Mouse (Mus musculus): ENCODE data around the gene Thrap3.
"Not testable (repeated sequence)": the region's sequence is repeated elsewhere in the genome, so short reads cannot be mapped to it uniquely, and the experiment has no call there.

Thrap3 gene

DNA sequence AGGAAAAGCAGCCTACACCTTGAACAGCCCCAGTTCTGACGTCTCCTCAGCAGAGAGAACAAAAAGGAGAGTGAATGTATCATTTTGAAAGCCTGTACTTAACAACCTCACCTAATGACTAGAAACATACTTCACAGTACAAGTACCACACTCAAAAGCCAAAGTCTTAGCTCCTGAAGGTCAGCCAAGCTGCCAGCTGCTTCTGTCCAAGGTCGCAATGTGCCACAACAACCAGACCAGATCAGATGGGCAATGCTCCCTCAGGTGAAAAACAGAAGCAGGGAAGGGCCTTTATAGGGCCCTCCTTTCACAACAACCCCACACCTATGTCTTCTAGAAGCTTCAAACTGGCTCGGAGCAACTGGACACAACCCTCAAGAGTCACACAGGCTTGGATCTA, 36.5 kb downstream of the Thrap3 start:
- DNase-seq (ENCODE audit: low read depth, low spot score): no peak

GRCm38 (mm10) chr4:126165092-126165491, 37.5 kb downstream of the Thrap3 start:
- DNase-seq (ENCODE audit: low read depth, low spot score): not testable (repeated sequence)

DNA sequence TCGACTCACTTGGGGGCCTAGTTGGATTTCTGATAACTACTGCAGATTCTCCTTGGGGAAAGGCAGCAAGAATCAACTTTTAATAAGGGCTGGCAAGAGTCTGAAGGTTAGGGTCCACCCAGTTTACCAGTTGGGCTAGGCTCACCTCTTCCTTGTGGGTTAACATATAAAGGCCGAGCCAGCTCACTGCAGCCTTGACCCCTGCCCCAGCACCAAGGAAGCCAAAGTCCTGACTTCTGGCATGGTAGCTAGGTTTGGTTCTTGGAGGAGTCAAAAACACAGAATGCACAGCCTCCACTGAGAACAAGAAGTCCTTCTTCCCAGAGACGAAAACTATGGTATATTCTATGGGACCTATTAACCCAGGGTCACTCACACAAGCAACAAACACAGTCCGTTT, 38.9 kb downstream of the Thrap3 start:
- DNase-seq (ENCODE audit: low read depth, low spot score): no peak

- DNase-seq (ENCODE audit: low read depth, low spot score): peak; percentile 40
Measured at GRCm38 (mm10) chr4:126163067-126163659, 39.4 kb downstream of the Thrap3 start, which contains the start of gene Sh3d21. Gene Sh3d21, minus strand, starts transcription at chr4:126163491.

GRCm38 (mm10) chr4:126162544-126163066, 40.0 kb downstream of the Thrap3 start:
- DNase-seq (ENCODE audit: low read depth, low spot score): peak; percentile 86

GRCm38 (mm10) chr4:126161986-126162385, 40.6 kb downstream of the Thrap3 start:
- DNase-seq (ENCODE audit: low read depth, low spot score): no peak

GRCm38 (mm10) chr4:126161456-126161855, 41.1 kb downstream of the Thrap3 start:
- no peak for DNase-seq (ENCODE audit: low read depth, low spot score)

DNA sequence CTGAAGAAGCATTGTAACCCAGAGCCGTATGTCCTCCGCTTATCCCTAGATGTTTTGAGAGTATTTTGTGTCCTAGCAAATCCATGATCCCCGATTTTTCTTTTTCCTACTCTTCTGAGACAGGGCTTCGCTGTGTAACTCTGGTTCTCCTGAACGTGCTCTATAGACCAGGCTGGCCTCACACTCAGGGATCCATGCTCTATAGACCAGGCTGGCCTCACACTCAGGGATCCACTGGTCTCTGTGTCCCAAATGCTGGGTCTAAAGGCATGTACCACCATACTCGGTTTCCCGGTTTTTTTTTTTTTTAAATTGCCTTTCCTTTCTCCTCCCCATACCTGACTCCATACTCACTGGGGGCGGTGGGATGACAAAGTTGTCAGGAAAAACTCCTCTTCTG, 41.6 kb downstream of the Thrap3 start:
- no peak for DNase-seq (ENCODE audit: low read depth, low spot score)

- DNase-seq (ENCODE audit: low read depth, low spot score): no peak
Measured at GRCm38 (mm10) chr4:126159455-126159854, 43.1 kb downstream of the Thrap3 start.

GRCm38 (mm10) chr4:126157562-126157961, 45.0 kb downstream of the Thrap3 start:
- peak; percentile 63 for DNase-seq (ENCODE audit: low read depth, low spot score)

GRCm38 (mm10) chr4:126156617-126157016, 45.9 kb downstream of the Thrap3 start:
- peak; percentile 75 for DNase-seq (ENCODE audit: low read depth, low spot score)

DNA sequence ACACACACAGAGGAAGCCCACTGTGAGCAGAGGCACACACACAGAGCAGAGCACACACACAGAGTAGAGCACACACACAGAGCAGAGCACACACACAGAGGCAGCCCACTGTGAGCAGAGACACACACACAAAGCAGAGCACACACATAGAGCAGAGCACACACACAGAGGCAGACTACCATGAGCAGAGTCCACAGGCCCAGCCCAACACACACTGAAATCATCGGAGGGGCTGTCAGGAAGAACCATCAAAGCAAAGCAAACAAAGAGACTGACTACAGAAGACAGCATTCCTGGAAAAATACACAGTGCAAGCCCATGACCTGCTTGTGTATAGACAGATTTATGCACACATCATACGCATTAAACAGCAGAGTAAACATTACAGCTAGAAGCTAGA, 46.7 kb downstream of the Thrap3 start:
- DNase-seq (ENCODE audit: low read depth, low spot score): no peak

DNA sequence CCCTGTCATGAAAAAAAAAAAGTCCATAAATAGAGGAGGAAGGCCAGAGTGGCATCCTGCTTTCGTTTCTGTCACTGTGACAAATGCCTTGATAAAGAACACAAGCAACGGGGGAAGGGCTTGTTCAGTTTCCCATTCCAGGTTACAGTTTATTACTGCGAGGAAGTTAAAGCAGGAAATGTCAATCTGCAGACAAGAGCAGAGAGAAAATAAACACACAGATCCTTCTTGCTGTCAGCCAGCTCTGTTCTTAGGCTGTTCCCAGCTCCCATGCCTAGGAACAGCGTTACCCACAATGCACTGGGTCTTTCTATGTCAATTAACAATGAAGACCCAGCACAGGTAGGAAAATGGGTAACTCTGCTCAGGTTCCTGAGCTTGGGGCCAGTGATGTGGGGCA, 47.4 kb downstream of the Thrap3 start:
- DNase-seq (ENCODE audit: low read depth, low spot score): no peak

DNA sequence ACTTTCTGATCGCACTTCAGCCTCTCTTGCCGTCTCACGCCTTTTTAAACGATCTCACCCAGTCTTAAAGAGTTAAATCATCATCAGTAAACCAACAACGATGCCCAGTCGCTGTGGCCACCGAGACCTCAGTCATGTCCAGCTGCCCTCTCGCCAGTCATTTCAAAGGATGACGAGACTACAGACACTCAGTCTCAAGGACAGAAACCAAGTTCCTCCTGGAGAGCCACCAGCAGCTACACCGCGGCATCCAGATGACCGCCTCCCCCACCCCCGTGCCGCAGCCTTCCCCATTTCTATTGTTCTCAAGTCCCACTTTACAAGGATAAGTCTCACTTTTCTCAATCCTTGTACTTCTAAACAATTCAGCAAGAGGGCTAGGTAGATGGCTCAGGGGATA, 49.7 kb downstream of the Thrap3 start:
- DNase-seq (ENCODE audit: low read depth, low spot score): no peak

DNA sequence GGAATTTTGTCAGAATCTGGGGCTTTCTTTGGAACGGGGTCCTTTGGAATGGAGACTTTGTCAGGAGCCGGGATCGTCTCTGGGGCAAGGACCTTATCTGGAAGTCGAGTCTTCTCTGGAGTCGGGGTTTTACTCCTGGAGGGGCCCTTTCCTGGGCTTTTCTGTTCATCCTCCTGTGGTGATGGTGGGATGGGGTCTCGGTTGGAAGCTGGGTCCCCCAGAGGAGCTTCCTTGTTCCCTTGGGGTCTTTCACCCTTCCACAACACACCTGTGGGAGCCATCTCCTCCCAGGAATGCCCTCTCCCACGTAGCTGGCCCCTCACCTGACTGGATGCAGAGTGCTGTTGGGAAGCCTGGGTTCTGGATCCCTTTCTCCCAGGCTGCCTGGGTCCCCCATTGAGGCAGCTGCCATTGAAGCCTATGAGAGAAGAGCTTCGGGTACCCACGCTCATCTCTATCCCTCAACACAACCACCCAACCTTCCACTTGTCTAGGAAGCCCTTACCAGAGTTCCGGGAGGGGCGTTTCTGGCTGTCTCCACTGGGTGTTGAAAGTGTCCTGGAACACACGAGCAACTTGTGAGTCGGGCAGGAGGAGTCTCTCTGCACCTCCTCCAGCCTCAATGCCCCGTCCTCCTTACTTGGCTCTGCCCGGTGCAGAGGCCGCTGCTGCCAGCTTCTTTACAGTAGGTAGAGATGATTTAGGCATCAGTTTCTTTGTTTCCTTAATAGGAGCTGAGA, 50.7 kb downstream of the Thrap3 start:
- no peak for DNase-seq (ENCODE audit: low read depth, low spot score)

GRCm38 (mm10) chr4:126150949-126151320, 51.6 kb downstream of the Thrap3 start:
- DNase-seq (ENCODE audit: low read depth, low spot score): no peak

DNA sequence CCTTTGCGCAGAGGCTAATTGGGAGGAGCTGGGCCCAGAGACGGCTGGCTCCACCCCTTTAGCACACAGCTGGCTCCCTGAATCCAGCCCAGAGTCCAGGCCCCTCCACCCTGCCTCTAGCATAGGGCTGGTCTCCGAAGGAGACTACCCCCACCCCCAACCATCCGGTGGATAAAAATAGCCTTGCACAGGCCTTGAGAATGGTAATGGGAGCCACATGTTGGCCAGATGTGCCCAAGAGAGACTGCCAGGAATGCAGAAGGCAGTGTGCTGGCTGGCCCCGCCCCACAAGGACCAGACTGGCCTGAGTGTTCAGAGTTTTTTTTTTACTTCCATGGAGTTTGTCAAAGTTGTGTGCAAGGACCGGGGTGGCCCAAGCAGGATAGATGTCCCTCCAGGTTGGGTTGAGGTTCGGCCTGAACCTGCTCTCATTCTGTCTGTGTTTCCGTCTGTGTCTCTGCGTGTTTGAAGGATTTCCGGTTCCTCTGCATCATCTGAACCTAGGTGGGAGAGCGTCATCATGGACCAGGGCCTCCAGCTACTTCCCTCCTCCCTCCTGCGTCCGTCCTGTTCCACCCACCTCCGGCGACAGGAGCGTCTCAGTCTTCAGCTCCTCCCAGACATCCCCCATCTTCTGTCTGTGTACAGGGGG, 52.1 kb downstream of the Thrap3 start:
- peak; percentile 52 for DNase-seq (ENCODE audit: low read depth, low spot score)

- DNase-seq (ENCODE audit: low read depth, low spot score): no peak
Measured at GRCm38 (mm10) chr4:126149798-126150197, 52.8 kb downstream of the Thrap3 start.

DNA sequence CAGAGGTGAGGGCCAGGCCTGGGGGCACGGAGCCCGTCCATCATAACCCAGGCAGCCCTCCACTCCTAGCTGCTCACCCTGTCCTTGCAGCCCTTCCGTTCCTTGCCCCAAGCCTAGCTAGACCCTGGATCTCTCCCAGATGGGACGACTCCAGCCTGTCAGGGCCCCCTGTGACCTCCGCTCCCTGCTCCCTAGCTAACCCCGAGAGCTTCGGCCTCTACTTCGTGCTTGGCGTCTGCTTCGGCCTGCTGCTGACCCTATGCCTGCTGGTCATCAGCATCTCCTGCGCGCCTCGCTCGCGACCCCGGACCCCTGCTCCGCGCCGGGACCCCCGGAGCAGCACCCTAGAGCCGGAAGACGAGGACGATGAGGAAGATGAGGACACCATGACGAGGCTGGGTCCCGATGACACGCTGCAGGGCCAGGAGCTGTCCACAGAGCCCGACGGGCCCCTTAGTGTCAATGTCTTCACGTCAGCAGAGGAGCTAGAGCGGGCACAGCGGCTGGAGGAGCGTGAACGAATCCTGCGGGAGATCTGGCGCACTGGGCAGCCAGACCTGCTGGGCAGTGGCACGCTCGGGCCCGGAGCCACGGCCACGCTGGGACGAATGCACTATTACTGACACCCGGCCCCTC, 53.4 kb downstream of the Thrap3 start:
- no peak for DNase-seq (ENCODE audit: low read depth, low spot score)

DNA sequence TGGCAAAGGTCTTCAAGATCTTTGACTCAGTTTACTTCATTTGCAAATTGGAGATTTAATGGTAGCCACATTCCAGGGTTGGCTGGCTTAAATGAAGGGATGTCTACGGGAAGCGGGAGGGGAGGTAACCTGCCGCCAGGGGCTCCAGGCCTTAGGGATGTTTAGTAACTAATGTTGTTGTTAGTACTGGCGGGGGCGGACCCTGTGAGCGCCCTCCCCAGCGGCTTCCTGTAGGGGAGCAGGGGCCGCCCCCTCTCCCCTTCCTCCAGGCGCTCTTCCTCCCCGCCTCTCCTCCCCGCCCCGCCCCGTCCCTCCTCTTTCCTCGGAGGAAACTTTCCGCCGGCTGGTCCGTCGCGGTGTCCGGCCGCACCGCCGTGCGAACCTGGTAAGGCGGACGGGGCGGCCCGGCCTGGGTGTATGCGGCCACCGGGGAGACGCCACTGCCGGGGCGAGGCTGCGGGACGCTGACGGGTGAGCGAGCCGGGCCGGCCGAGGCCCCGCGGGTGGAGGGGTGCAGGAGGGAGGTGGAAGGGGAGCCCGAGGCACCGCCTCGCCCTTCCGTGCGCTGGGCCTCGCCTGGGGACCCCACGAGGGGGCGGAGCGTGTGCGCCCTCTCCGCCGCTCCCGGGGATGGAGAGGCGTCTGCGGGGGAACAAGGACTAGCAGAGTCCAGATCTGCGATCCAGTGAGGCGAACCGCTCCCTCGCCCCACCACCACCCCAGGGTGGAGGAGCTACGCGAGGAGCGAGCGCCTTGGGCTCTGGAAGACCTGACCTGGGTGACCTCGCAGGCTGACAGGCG, 54.2 kb downstream of the Thrap3 start:
- peak; percentile 83 for DNase-seq (ENCODE audit: low read depth, low spot score)

DNA sequence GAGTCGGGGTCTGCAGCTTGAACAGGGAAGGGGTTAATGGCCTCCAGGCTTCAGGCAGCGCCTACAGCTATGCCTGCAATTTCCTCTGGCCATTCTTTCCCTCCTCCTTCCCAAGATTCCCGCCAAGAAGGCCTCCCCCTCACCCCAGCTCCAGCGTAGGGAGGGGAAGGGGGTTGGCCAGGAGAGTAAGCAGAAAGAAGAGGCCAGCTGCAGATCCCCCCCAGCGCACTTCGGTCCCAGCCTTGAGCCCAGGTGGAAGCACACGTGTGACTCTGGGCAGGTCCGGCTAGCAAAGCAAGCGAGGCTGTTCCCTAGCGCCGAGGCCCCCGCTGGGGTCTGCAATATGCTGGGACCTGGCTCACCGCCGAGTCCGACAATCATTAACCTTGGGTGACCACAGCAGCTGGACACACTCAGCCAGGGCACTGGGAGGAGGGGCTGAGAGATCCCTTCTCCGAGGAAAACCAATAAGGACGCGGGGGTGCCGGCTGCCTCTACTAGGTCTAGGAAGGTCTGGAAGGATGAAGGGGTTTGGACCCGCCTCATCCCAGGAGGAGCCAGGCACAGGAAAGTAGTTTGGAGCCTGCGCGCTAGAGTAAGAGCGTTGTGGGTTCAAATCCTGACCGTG, 54.9 kb downstream of the Thrap3 start, which contains the start of gene Eva1b:
Eva1b (plus strand) TSS at position 212 of the 628 bp plus-strand sequence.
- no peak for DNase-seq (ENCODE audit: low read depth, low spot score)
